Mouse (Mus musculus): ENCODE measurements around the gene Gm13691.
"Not testable (repeated sequence)": the region's sequence is repeated elsewhere in the genome, so short reads cannot be mapped to it uniquely, and the experiment has no call there.

The Gm13691 gene

DNA sequence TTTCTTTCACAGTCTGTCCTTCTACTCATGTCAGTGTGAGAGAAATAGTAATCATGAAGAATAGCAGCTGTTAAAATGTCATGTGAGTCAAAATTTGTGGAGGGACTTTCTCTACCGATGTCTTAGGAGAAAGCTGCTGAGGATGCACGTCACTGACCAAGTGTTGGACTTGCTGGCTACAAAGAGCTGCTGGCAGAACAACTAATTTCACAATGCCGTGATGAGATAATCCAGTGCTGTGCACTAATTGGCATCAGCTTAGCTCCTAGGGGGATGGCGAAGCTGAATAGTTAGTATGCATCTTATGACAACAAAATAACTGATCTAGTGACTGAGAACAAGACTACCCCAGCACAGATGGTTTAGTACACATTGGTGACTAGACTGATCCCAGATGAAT is 34.9 kb downstream of the Gm13691 start:
- DNase-seq (ENCODE audit: extremely low read depth, insufficient read length, low spot score) = no peak

DNA sequence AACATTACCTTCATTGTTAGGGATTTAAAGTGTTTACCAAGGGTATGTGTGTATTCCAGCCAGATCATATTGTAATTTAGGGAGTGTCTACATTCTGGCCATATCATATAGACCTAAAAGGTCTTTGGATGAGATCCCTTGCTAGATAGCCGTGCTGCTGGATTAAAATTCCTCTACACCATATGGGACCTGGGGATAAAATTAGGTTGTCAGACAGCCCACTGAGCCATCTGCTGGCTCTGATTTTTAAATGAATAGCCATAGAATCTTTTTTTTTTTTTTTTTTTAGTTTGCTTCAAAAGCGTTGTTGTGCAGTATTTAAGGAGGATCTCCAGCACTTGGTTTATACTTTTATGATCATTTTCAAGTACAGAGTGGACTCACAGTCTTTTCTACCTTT is 42.2 kb downstream of the Gm13691 start:
- no peak for DNase-seq (ENCODE audit: extremely low read depth, insufficient read length, low spot score)

DNA sequence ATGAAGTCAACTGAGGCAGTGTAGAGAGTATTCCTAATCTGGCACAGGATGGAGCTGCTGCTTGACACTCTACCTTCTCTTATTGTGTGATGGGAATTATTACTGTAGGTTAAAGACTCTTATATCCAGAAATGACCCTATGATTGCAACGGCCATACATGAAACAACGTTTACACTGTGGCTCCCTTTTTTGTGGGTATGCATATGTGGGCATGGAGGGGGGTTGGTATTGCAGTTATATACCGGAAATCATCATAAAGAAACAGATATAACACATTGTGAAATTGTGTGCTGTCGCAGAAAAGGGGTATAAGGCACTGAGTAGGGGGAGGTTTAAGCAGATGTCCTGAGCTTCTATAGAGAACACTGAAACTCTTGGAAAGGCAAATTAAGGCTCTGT is 45.6 kb downstream of the Gm13691 start:
- DNase-seq (ENCODE audit: extremely low read depth, insufficient read length, low spot score) = no peak

DNA sequence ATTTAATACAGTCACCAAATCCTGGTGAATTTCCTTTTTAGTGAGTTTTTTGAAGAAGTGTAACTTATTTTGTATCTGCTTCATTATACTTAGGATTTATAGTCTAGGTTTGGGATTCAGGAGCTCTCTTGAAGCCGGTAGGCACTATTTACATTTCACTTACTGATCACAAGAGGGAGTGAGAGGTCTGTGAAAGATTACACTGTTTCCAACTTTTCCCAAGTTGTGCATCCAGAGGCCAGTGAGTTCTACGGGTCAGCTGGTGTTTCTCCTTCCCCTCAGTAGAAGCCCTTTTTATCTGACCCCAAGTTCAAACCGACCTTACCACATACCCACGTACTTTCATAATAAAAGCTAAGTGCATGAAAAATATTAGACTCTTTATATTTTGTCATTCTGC is 47.0 kb downstream of the Gm13691 start:
- no peak for DNase-seq (ENCODE audit: extremely low read depth, insufficient read length, low spot score)

DNA sequence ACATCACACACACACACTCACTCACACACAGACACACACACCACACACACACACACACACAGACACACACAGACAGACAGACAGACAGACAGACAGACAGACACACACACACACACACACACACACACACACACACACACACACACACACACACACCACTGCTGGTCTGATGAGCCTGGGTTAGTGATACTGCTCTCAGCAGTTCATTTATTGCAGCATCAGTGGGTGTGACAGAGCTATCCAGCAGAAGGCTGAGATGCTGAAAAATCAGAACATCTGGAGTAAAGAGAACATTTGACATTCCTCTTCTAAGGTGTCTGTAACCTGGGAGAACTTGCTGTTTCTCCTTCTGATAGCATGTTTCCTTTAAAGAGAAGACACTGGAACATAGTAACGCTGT is 47.6 kb downstream of the Gm13691 start:
- not testable (repeated sequence) for DNase-seq (ENCODE audit: extremely low read depth, insufficient read length, low spot score)

DNA sequence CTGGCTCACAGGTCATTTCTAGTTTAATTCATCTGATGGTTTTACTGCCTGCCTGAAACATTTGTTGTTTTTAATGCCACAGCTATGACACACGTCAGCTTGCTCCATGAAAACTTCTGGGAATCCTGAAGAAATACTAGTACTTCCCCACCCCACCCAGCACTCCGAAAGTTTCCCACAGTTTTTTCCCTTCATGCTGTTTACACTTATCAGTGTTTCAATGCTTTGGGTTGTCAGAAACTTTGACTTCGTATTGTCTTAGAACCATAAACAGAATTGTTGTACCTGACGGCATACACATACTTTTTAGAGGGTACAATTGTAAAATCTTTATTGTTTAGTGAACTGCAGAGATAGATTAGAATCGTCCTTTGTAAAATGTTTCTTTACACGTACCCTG is 48.9 kb downstream of the Gm13691 start:
- DNase-seq (ENCODE audit: extremely low read depth, insufficient read length, low spot score) = no peak

All from 3134 (cell line).